Mouse (Mus musculus): ENCODE results near the gene Nup210l.

DNA sequence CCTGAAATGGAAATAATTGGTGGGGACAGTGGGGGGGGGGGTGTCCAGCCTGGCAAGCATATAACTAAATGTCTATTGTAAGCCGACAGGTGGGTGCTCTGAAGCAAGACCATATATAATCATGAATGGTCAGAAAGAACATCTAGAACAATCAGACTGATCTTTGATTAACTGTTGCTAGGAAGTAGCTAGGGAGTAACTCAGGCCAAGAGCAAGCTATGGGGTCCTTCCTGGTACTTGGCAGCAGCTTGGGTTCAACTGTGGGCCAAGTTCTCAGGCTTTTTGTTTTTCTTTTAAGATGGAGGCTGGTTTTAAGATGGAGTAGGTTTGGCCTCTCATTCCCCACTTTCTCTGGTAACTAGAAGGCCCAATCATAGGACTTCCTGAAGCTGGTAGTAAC is 42.7 kb downstream of the Nup210l start:
- no peak for TF ChIP-seq POLR2A (IDR thresholded peaks at IDR 0.05; ENCODE audit: low read depth, low read length)
- no peak for TF ChIP-seq CTCF (conservative IDR thresholded peaks at IDR 0.05; ENCODE audit: insufficient read depth, insufficient read length, low read depth, low read length)

All from kidney, adult 2 months (tissue).